Mouse (Mus musculus) thymus, adult 18-20 months (tissue): ENCODE data around the gene Acad9.

Experiments used
- DNase-seq, 2 experiments: peaks; one replicate each; pipeline ENCODE4 v3.0.0; 2022; ENCODE audit warnings: mixed read lengths in 2 of 2

The Acad9 gene

GRCm38 (mm10) chr3:36065843-36066651 lies at the start of gene Acad9:
Gene Acad9 (plus strand): TSS chr3:36065979.
- peak; percentile 91 to 92 for DNase-seq

GRCm38 (mm10) chr3:36025732-36026131 lies 40.0 kb upstream of the Acad9 start:
- no peak for DNase-seq

GRCm38 (mm10) chr3:36029993-36030392 lies 35.8 kb upstream of the Acad9 start:
- no peak for DNase-seq

- DNase-seq: no peak
These were observed 33.9 kb upstream of the Acad9 start for GRCm38 (mm10) chr3:36031740-36032510.

DNA sequence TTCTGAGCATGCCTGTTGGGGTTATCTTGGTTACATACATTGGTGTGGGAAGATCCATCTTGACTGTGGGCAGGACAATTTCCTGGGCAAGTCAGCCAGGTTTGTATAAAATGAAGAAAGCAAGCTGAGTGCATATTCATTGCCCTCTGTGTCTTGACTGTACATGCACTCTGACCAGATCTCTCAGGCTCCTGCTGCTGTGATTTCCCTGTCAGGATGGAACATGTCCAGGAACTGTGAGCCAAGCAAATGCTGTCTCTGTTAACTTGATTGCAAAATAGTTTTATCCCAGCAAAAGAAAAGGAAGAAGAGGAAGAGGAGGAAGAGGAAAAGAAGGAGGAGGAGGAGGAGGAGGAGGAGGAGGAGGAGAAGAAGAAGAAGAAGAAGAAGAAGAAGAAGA lies 21.3 kb upstream of the Acad9 start:
- no peak for DNase-seq

DNA sequence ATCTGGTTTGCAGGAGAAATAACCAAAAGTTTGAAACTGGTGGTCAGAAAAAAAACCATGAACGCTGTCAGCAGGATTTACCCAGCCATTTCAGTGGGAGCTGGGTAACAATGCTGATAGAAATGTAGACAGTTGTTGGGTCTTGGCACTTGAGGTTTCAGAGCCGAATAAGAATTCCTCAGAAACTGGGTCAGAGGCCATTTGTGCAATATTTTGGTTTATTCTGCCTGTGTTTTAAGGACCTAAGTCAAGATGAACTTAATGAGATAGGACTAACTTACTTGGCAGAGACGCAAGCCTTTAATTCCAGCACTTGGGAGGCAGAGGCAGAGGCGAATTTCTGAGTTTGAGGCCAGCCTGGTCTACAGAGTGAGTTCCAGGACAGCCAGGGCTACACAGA lies 20.7 kb upstream of the Acad9 start:
- DNase-seq: no peak

DNA sequence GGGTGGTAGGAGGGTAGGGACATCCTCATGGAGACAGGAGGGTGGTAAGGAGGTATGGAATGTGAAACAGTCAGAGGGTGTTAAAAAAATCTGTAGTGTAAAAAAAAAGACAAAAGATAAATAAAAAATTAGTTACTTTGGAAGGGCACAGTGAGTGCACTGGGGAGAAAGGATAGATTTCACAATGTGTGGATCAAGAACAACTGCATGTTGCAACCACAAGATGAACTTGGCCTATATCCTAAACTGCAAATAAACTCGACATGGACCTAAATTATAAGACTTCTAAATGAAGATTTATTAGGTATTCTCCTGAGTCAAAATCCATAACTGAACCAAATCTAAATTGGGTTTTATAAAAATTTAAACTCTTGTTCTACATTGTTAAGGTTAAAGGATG lies 16.7 kb upstream of the Acad9 start:
- no peak for DNase-seq

DNA sequence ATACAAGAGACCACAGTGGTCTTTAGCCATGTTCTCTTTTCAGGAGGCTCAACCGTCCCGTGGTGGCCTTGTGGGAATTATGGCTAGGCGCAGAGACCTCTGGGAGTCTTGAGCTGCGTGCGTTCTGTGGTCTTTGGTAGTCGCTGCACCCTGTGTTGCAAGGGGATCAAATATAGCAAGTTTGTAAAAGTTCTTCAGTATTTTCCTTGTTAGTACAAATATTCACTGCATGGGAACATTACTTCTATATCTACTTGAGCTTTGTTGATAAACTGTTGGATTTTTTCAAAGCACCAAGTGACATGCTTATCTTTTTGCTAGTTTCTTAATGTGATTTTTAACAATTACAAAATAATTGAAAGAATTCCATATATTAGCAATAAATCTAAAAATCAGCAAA lies 12.3 kb upstream of the Acad9 start, which contains the start of gene Ccdc144b:
Ccdc144b (minus strand) TSS at position 101 of the 400 bp plus-strand sequence.
- DNase-seq: no peak

DNA sequence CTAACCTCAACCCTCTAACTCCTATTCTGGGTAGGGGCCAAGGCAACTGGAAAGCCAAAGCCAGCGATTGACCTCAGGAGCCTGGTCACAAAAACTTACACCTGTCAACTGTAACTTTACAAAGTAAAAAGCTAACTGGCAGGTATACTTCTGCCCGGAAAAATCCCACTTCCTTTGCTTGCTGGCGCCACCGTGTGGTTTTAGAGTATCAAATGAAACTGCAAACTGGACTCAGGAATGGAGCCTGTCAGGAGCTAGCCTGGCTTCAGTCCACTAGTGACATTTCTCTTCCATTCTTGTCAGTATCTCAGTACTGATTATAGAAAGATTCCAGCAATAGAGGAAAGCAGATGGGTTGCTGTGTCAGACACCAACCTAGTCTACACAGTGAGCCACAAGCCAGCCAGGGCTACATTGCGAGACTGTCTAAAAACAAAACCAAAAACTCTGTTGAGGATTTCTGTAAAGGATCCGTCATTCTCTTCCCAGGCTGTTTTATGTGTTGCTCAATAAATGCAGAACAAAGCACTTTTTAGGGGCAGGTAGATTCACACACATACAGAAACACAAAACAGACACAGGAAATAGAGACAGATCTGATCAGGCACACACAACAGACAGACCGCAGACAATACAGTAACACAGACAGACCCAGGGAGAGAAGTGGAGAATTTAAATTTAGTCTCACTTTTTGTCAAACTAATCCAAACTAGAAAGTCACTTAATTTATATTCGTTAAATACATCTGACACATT lies 5.5 kb upstream of the Acad9 start:
- DNase-seq: peak; percentile 18 to 35

DNA sequence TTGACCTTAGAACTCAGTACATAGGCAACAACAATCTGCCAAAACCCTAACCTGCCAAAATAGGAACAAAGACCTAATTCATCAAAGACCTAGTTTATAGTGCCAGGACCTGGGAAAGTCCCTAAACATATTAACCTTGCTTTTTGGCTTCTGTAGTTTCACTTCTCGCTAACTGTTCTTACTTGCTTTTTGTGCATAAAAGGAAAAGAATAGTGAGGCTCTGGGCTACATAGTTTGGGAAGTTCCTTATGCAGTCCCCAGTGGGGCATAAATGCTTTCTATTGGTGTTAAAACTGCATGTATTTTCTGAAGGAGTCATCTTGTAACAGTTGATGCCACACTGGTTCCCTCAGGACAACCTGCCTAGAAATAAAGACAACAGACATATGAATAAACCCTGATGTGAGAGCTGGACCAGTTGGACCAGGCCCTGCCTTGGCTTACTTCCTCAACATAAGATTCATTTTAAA lies 1.2 kb upstream of the Acad9 start:
- no peak for DNase-seq

- no peak for DNase-seq
These were observed 613 bp upstream of the Acad9 start for GRCm38 (mm10) chr3:36065166-36065565.

- no peak for DNase-seq
These were observed 2.0 kb downstream of the Acad9 start for GRCm38 (mm10) chr3:36067731-36068130.

- no peak for DNase-seq
These were observed 4.7 kb downstream of the Acad9 start for GRCm38 (mm10) chr3:36070436-36070835.

DNA sequence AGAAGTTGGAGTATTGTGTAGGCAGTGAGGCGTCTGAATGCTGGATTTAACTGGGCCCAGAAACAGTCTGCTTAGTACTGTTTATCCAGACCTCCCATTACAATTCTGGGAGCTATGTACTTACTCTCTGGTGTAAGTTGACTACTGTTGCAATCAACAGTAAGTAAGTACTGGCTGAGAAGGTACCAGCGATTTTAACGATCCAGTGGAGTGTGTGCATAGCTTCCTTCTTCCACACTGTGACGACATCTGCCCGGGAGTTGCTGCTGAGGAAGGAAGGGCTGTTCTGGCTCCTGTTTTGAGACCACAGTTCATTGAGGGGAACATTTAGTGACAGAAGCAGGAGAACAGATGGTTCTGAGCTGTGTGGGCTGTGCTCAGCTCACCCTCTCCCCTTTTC lies 5.3 kb downstream of the Acad9 start:
- no peak for DNase-seq

GRCm38 (mm10) chr3:36074231-36074630 lies 8.5 kb downstream of the Acad9 start:
- DNase-seq: no peak

- DNase-seq: no peak
These were observed 9.7 kb downstream of the Acad9 start for GRCm38 (mm10) chr3:36075466-36075865.

DNA sequence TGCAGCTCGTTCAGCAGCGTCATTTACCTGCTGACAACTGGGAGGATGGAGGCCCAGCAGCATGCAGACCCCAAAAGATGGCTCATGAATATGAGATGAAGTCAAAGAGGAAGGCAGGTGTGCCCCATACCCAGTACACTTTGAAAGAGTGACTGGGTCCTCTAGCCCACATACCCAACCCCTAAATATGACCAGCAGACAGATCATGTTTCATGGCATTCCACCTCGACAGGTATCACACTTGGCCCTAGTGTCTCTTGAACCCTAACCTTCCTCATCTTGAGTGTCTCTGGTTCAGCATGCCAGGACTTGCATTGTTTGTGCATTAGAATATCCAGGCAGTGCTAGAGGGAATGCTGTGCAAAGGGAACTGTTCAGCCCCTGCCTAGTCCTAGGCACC lies 11.6 kb downstream of the Acad9 start:
- no peak for DNase-seq

DNA sequence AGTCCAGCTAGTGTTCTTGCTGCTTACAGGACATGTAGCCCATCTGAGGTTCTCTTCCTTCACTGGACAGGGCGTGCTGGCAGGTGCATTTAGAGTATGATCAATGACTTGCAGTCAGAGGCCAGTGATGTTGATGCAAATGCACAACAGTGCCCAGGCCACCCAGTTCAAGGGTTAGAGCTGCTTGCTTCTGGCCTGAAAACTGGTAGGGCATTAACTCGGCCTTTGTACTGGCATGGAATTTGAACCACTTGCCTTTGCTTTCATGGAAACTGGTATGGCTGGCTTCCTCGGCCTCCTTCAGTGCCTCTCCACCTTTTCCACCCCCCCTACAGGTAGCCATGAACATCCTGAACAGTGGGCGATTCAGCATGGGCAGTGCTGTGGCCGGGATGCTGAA lies 14.1 kb downstream of the Acad9 start:
- DNase-seq: no peak

DNA sequence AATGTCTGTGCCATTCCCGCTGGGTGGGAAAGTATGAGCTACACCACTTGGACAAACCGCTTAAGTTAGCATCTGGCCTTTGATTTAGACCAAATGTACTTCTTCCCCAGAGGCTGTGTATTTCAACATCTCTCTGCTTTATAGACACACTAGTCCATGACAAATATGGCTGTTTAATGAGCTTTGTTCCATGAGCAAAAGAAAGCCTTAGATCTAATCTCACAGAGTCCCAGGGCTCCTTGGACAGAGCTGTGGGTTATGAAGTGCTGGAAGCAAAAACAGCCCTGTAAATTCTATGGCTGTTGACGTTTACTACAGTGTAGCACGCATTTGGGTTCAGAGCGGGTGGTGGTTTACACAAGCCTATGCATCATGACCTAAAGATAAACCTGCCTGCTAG lies 15.0 kb downstream of the Acad9 start:
- DNase-seq: no peak

DNA sequence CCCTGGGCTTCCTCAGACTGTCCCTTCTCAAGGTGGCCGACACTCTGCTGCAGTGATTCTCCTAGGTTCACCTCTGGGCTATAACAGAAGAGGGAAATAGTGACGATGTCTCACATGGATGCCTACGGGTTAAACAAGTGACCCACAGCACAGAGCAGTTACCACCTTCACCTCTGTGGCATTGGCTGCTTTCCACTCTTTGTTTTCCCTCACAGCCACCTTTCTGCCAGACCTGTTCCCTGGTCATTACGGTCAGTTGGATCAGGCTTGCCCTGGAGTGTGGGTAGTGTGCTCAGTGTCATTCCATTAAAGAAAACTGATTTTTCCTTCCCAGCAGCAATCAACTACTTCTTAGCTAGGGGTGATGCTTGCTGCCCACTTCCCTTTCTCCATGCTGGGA lies 17.1 kb downstream of the Acad9 start:
- DNase-seq: no peak

DNA sequence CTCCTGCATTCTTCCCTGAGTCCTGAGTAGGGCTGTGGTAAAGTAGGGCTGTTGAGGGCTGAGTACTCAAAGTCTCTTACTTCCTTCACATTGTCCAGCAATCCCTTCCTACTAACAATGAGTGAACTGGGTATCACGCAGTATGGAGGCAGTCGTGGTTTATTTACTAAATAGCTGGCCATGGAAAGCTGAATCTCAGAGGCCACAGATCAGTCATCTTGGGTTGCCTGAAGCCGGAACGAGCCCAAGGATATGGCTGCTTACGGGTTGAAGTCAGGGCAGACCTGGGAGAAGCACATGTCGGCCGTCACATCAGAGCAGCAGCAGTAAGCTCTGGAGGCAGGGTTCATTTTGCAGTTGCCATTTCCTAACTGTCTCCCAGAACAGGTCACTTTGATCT lies 17.6 kb downstream of the Acad9 start:
- DNase-seq: no peak

DNA sequence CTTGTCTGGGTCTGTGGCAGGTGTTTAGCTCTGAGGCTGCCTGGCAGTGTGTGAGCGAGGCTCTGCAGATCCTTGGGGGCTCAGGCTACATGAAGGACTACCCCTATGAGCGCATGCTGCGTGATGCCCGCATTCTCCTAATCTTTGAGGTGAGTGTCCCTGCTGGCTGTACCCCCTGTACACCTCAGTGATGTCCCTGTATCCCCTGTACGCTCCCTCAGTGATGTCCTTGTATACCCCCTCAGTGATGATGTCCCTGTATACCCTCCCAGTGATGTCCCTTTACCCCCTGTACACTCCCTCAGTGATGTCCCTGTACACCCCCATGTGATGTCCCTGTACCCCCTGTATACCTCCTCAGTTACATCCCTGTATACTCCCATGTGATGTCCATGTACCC lies 19.6 kb downstream of the Acad9 start:
- DNase-seq: no peak

GRCm38 (mm10) chr3:36087591-36087990 lies 21.8 kb downstream of the Acad9 start:
- DNase-seq: no peak
